Mouse (Mus musculus) hindbrain, embryonic 16.5 days (tissue): ENCODE data around the gene Gm10295. TPM values are rescaled to one million over a fixed set of nuclear protein-coding genes. Genes with fewer than 3 reads are reported as not detected.

ENCODE experiments used
- ATAC-seq: fragments of 200-750 bp; cut with Nextera tagmentation; 2 replicates; pipeline ENCODE4 v1.8.0; 2017; ENCODE audit warnings: moderate TSS enrichment, moderate library complexity
- H3K27ac ChIP-seq: fragments of 300-500 bp; sonication (generic); 2 replicates; pipeline ENCODE4 v1.5.1; 2014; ENCODE audit warnings: low read depth, mild to moderate bottlenecking, control low read depth, low read length, moderate library complexity
- H3K27me3 ChIP-seq: fragments of 300-500 bp; sonication (generic); replicated peaks from 2 replicates; pipeline ENCODE4 v1.6.1; 2014; ENCODE audit warnings: low read length; ENCODE audit not compliant: control insufficient read depth, insufficient read depth
- H3K36me3 ChIP-seq: fragments of 300-500 bp; sonication (generic); 2 replicates; pipeline ENCODE4 v1.6.1; 2014; ENCODE audit warnings: mild to moderate bottlenecking, low read length, moderate library complexity, mixed read lengths; ENCODE audit not compliant: control insufficient read depth, insufficient read depth
- H3K4me1 ChIP-seq: fragments of 300-500 bp; sonication (generic); 2 replicates; pipeline ENCODE4 v1.6.1; 2014; ENCODE audit warnings: low read depth, low read length; ENCODE audit not compliant: control insufficient read depth, insufficient read depth
- H3K4me2 ChIP-seq: fragments of 300-500 bp; sonication (generic); 2 replicates; pipeline ENCODE4 v1.6.1; 2014; ENCODE audit warnings: mild to moderate bottlenecking, low read length, control low read depth, moderate library complexity
- H3K4me3 ChIP-seq: fragments of 300-500 bp; sonication (generic); 2 replicates; pipeline ENCODE4 v1.5.1; 2014; ENCODE audit warnings: mild to moderate bottlenecking, low read length, control low read depth, moderate library complexity
- H3K9ac ChIP-seq: fragments of 300-500 bp; sonication (generic); 2 replicates; pipeline ENCODE4 v1.6.1; 2014; ENCODE audit warnings: low read depth, mild to moderate bottlenecking, control low read depth, low read length, moderate library complexity
- H3K9me3 ChIP-seq: fragments of 300-500 bp; sonication (generic); 2 replicates; pipeline ENCODE4 v1.6.1; 2014; ENCODE audit warnings: mild to moderate bottlenecking, low read length, moderate library complexity; ENCODE audit not compliant: control insufficient read depth
- WGBS: fragments of 180-500 bp; shearing (Covaris S2); extraction: QIAGEN DNeasy Blood & Tissue Kit; methylation state at CpG from one replicate; pipeline ENCODE4 v1.1.7; 2014; 5-methylcytosine and 5-hydroxymethylcytosine counted together
- polyA plus RNA-seq: library from polyadenylated mRNA; unstranded; fragments of >200 nt; fragmentation: Nextera tagmentation; extraction: Ambion mirVana; gene quantifications from 2 replicates; pipeline ENCODE4 v1.2.1, GENCODE M21; 2015

Gene Gm10295
- polyA plus RNA-seq, 1 experiment from 2014 or later: not detected

GRCm38 (mm10) chr7:71370128-71370527 lies 18.8 kb upstream of the Gm10295 start:
- no peaks in the 10 kb centered on the region for H3K27me3 ChIP-seq
- no peak overlapping the region for H3K9ac ChIP-seq
- no peaks in the 10 kb centered on the region for H3K36me3 ChIP-seq
- no peak overlapping the region for H3K27ac ChIP-seq
- H3K4me3 ChIP-seq: no peak overlapping the region
- H3K9me3 ChIP-seq: no peaks in the 10 kb centered on the region
- no peak for ATAC-seq
- H3K4me1 ChIP-seq: no peaks in the 10 kb centered on the region; the same call in 1 of the 2 replicates
- WGBS: 83% methylated on average over 3 of the region's 3 CpGs
- no peak overlapping the region for H3K4me2 ChIP-seq

- H3K4me1 ChIP-seq: no peaks in the 10 kb centered on the region
- no peaks in the 10 kb centered on the region for H3K27me3 ChIP-seq
- H3K4me3 ChIP-seq: no peak overlapping the region
- no peak for ATAC-seq
- H3K27ac ChIP-seq: no peak overlapping the region
- H3K9ac ChIP-seq: no peak overlapping the region
- no peaks in the 10 kb centered on the region for H3K9me3 ChIP-seq
- H3K4me2 ChIP-seq: no peak overlapping the region
- H3K36me3 ChIP-seq: no peaks in the 10 kb centered on the region
- WGBS: 86% methylated on average over 13 of the region's 13 CpGs
Observed at GRCm38 (mm10) chr7:71368543-71369181, 17.4 kb upstream of the Gm10295 start.

GRCm38 (mm10) chr7:71355596-71355995 lies 4.3 kb upstream of the Gm10295 start:
- Histone ChIP-seq H3K9ac (no peak overlapping the region), H3K4me1 (peaks cover 5% of the 10 kb centered on the region; the same call in 1 of the 2 replicates), H3K36me3 (no peaks in the 10 kb centered on the region), H3K27ac (no peak overlapping the region), H3K4me2 (no peak overlapping the region), H3K4me3 (no peak overlapping the region), H3K9me3 (no peaks in the 10 kb centered on the region), H3K27me3 (no peaks in the 10 kb centered on the region)
- ATAC-seq: no peak
- WGBS: 72% methylated on average over 5 of the region's 5 CpGs

- WGBS: 81% methylated on average over 9 of the region's 9 CpGs
- Histone ChIP-seq H3K4me1 (peaks cover 5% of the 10 kb centered on the region), H3K27me3 (no peaks in the 10 kb centered on the region), H3K4me3 (no peak overlapping the region), H3K36me3 (no peaks in the 10 kb centered on the region), H3K9me3 (no peaks in the 10 kb centered on the region), H3K27ac (no peak overlapping the region), H3K4me2 (no peak overlapping the region), H3K9ac (no peak overlapping the region)
- no peak for ATAC-seq
Observed at GRCm38 (mm10) chr7:71348922-71349321, 2.4 kb downstream of the Gm10295 start.

- WGBS: 78% methylated on average over 11 of the region's 11 CpGs
- Histone ChIP-seq H3K27ac (no peak overlapping the region), H3K36me3 (no peaks in the 10 kb centered on the region), H3K4me1 (no peaks in the 10 kb centered on the region), H3K27me3 (no peaks in the 10 kb centered on the region), H3K4me3 (no peak overlapping the region), H3K9me3 (no peaks in the 10 kb centered on the region), H3K4me2 (no peak overlapping the region), H3K9ac (no peak overlapping the region)
- no peak for ATAC-seq
Observed at GRCm38 (mm10) chr7:71324919-71325583, 26.2 kb downstream of the Gm10295 start.

- no peak overlapping the region for H3K4me3 ChIP-seq
- ATAC-seq: no peak
- H3K4me2 ChIP-seq: no peak overlapping the region
- 76% methylated on average over 7 of the region's 7 CpGs for WGBS
- H3K36me3 ChIP-seq: no peaks in the 10 kb centered on the region
- no peaks in the 10 kb centered on the region for H3K4me1 ChIP-seq
- no peaks in the 10 kb centered on the region for H3K27me3 ChIP-seq
- no peak overlapping the region for H3K9ac ChIP-seq
- H3K27ac ChIP-seq: no peak overlapping the region
- no peaks in the 10 kb centered on the region for H3K9me3 ChIP-seq
Observed at GRCm38 (mm10) chr7:71313148-71313765, 38.0 kb downstream of the Gm10295 start.

GRCm38 (mm10) chr7:71312375-71312774 lies 38.9 kb downstream of the Gm10295 start:
- Histone ChIP-seq H3K4me2 (no peak overlapping the region), H3K9me3 (no peaks in the 10 kb centered on the region), H3K27me3 (no peaks in the 10 kb centered on the region), H3K36me3 (no peaks in the 10 kb centered on the region), H3K9ac (no peak overlapping the region), H3K27ac (no peak overlapping the region), H3K4me3 (no peak overlapping the region), H3K4me1 (no peaks in the 10 kb centered on the region)
- 86% methylated on average over 3 of the region's 3 CpGs for WGBS
- no peak for ATAC-seq

- no peak for ATAC-seq
- no peaks in the 10 kb centered on the region for H3K36me3 ChIP-seq
- no peak overlapping the region for H3K9ac ChIP-seq
- 55% methylated on average over 11 of the region's 11 CpGs for WGBS
- no peaks in the 10 kb centered on the region for H3K4me1 ChIP-seq
- no peak overlapping the region for H3K27ac ChIP-seq
- H3K4me3 ChIP-seq: no peak overlapping the region
- H3K4me2 ChIP-seq: no peak overlapping the region
- H3K27me3 ChIP-seq: no peaks in the 10 kb centered on the region
- no peaks in the 10 kb centered on the region for H3K9me3 ChIP-seq
Observed at GRCm38 (mm10) chr7:71311411-71311810, 39.9 kb downstream of the Gm10295 start.

- Histone ChIP-seq H3K4me1 (no peaks in the 10 kb centered on the region), H3K27me3 (no peaks in the 10 kb centered on the region), H3K4me2 (no peak overlapping the region), H3K4me3 (no peak overlapping the region), H3K9me3 (no peaks in the 10 kb centered on the region), H3K36me3 (no peaks in the 10 kb centered on the region), H3K27ac (no peak overlapping the region; the same call in 1 of the 2 replicates), H3K9ac (no peak overlapping the region)
- 57% methylated on average over 8 of the region's 8 CpGs for WGBS
- ATAC-seq: no peak
Observed at GRCm38 (mm10) chr7:71308051-71308450, 43.2 kb downstream of the Gm10295 start.
